Mouse (Mus musculus) heart, adult 9 months (tissue): ENCODE measurements around the gene Slc1a4.

ENCODE experiments used
- DNase-seq, 2 experiments: peaks; one replicate each; pipeline ENCODE4 v3.0.0; 2022; ENCODE audit warnings: low spot score in 2 of 2

Gene Slc1a4

GRCm38 (mm10) chr11:20253088-20253487, 79.4 kb downstream of the Slc1a4 start:
- DNase-seq = no peak
